ENCODE assay signal across 9 mouse cellular contexts in the genomic region with DNA sequence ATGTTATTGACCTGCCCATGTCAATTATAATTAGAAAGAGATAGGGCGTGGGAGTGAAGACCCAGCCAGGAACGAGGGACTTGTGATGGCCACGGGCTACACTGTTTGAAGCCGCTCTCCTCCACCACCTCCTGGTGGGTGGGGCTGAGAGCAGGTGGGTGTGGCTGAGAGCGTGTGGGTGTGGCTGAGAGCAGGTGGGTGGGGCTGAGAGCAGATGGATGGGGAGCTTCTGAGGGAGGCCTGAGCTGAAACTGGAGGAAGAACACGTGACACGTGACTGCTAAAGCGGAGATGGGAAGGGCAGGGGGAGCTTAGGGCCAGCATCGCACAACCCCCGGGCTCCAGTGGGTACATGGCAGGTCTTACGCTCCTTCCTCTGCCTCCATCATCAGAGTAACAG. TPM values are rescaled to one million over a fixed set of nuclear protein-coding genes. Genes with fewer than 3 reads are reported as not detected.
A peak's percentile ranks its signal among the peaks of the same experiment; 100 is the strongest.
DNase-seq lines count a peak whose midpoint lies in the region; ATAC-seq and TF ChIP-seq lines count a peak whose summit lies in the region.
"Had no signal": no experiment of that assay in that cellular context is flagged by ENCODE, and none has a peak within 500 bp of the region (broad histone marks: within the 10 kb centered on the region; RNA-seq: fewer than 3 reads in every experiment).

No protein-coding gene starts in this region.

- H3K9ac ChIP-seq in lung, embryonic 14.5 days, result no peak overlapping the region
- no peak overlapping the region for H3K9ac ChIP-seq in embryonic facial prominence, embryonic 15.5 days

- no peaks in the 10 kb centered on the region for H3K36me3 ChIP-seq in lung, embryonic 14.5 days (ENCODE audit: insufficient read depth)
- H3K36me3 ChIP-seq in embryonic facial prominence, embryonic 15.5 days, result no peaks in the 10 kb centered on the region
- no peaks in the 10 kb centered on the region for H3K36me3 ChIP-seq in splenic B cell, adult 2 months (ENCODE audit: control insufficient read depth, insufficient read depth, low read length, poor library complexity, severe bottlenecking)

- intact Hi-C loops in heart, postnatal 36 days (cut with DNase I), result no loop called here

- no peak overlapping the region for H3K4me3 ChIP-seq in lung, embryonic 14.5 days (ENCODE audit: low read depth, low read length)
- no peak overlapping the region for H3K4me3 ChIP-seq in lung, adult 2 months (replicated peaks; ENCODE audit: extremely low read depth, low read depth, low read length)
- H3K4me3 ChIP-seq in embryonic facial prominence, embryonic 15.5 days (replicated peaks), result no peak overlapping the region
- H3K4me3 ChIP-seq in cerebellum, adult 2 months (replicated peaks; ENCODE audit: insufficient read depth, low read depth, low read length), result no peak overlapping the region

- H3K9me3 ChIP-seq in lung, embryonic 14.5 days (ENCODE audit: low read depth, low read length), result no peaks in the 10 kb centered on the region
- H3K9me3 ChIP-seq in embryonic facial prominence, embryonic 15.5 days (replicated peaks), result no peaks in the 10 kb centered on the region

- no peak for TF ChIP-seq POLR2A in lung, adult 2 months (IDR thresholded peaks at IDR 0.05; ENCODE audit: borderline replicate concordance, extremely low read depth, low read depth, low read length)
- no peak for TF ChIP-seq POLR2A in cerebellum, adult 2 months (IDR thresholded peaks at IDR 0.05; ENCODE audit: borderline replicate concordance, insufficient read depth, low read length)

- no peak for TF ChIP-seq CTCF in lung, embryonic 14.5 days (IDR thresholded peaks at IDR 0.05; ENCODE audit: low read depth)
- TF ChIP-seq CTCF in lung, adult 2 months (IDR thresholded peaks at IDR 0.05; ENCODE audit: insufficient read depth, low read length), result no peak
- no peak for TF ChIP-seq CTCF in cerebellum, adult 2 months (IDR thresholded peaks at IDR 0.05; ENCODE audit: borderline replicate concordance, insufficient read depth, low read depth, low read length)

- no peak overlapping the region for H3K4me2 ChIP-seq in lung, embryonic 14.5 days
- H3K4me2 ChIP-seq in embryonic facial prominence, embryonic 15.5 days (replicated peaks), result no peak overlapping the region

- no peaks in the 10 kb centered on the region for H3K4me1 ChIP-seq in lung, embryonic 14.5 days (ENCODE audit: insufficient read depth)
- no peaks in the 10 kb centered on the region for H3K4me1 ChIP-seq in lung, adult 2 months (ENCODE audit: control insufficient read depth, insufficient read depth, low read length)
- H3K4me1 ChIP-seq in embryonic facial prominence, embryonic 15.5 days, result no peaks in the 10 kb centered on the region
- no peaks in the 10 kb centered on the region for H3K4me1 ChIP-seq in cerebellum, adult 2 months (ENCODE audit: control insufficient read depth, insufficient read depth, low read length)

- 10% methylated on average over 11 of the region's 11 CpGs for WGBS in lung, embryonic 14.5 days
- 12% methylated on average over 11 of the region's 11 CpGs for WGBS in lung, adult 2 months
- WGBS in embryonic facial prominence, embryonic 15.5 days, result 9% methylated on average over 11 of the region's 11 CpGs
- 38% methylated on average over 11 of the region's 11 CpGs for WGBS in cerebellum, adult 2 months

- DNase-seq in lung, embryonic 14.5 days, result peak; percentile 27
- DNase-seq in lung, adult 2 months, result no peak
- peak; percentile 25 to 57 for DNase-seq in kidney, postnatal 36 days
- DNase-seq in splenic B cell, adult 2 months (ENCODE audit: low read depth, low spot score), result peak; percentile 3
- DNase-seq in cerebellum, adult 2 months, result no peak
- DNase-seq in heart, postnatal 36 days, result no peak
- DNase-seq in ovary, postnatal 14 days (ENCODE audit: low spot score), result no peak

- no peak overlapping the region for H3K27ac ChIP-seq in lung, embryonic 14.5 days (ENCODE audit: low read depth)
- H3K27ac ChIP-seq in embryonic facial prominence, embryonic 15.5 days (replicated peaks), result no peak overlapping the region
- H3K27ac ChIP-seq in cerebellum, adult 2 months (ENCODE audit: insufficient read depth, low read length), result no peak overlapping the region

- H3K27me3 ChIP-seq in lung, embryonic 14.5 days (ENCODE audit: insufficient read depth, low read length), result no peaks in the 10 kb centered on the region
- H3K27me3 ChIP-seq in embryonic facial prominence, embryonic 15.5 days, result no peaks in the 10 kb centered on the region; the same call in 1 of the 2 replicates
- H3K27me3 ChIP-seq in splenic B cell, adult 2 months (ENCODE audit: control insufficient read depth, insufficient read depth, low read length, poor library complexity, severe bottlenecking), result no peaks in the 10 kb centered on the region
- H3K27me3 ChIP-seq in cerebellum, adult 2 months (ENCODE audit: control insufficient read depth, insufficient read depth, low read length), result no peaks in the 10 kb centered on the region

- ATAC-seq in lung, embryonic 14.5 days (ENCODE audit: insufficient read depth), result no peak
- peak; percentile 49; the same call in 1 of the 2 replicates for ATAC-seq in embryonic facial prominence, embryonic 15.5 days (ENCODE audit: insufficient number of reproducible peaks, low FRiP score, low TSS enrichment, low read depth)
- ATAC-seq: Patski had no signal

RNA-seq across cellular contexts. Expression of a gene that starts 19.9 kb away (rescaled TPM):
- 0.22 and 0.88 TPM in 2 replicates for polyA plus RNA-seq in lung, embryonic 14.5 days (2014; fragmentation: Nextera tagmentation; extraction: Ambion mirVana)
- 0.36 TPM in 1 of 2 replicates, not detected in the other for polyA plus RNA-seq in lung, adult 2 months (2012; rRNA removed)
- polyA plus RNA-seq in embryonic facial prominence, embryonic 15.5 days (2015; fragmentation: Nextera tagmentation; extraction: Ambion mirVana), result 0.09 and 0.15 TPM in 2 replicates
- 0.13 and 0.16 TPM in 2 replicates for polyA plus RNA-seq in cerebellum, adult 2 months (2012; rRNA removed)
- 1 to 10 TPM; 5.8 to 7.4 TPM for total RNA-seq in heart, postnatal 36 days (2021)
- polyA plus RNA-seq: Patski had no signal

RNA-seq across cellular contexts. Expression of a gene that starts 22.4 kb away (rescaled TPM):
- not detected in 2 replicates for polyA plus RNA-seq in lung, embryonic 14.5 days (2014; fragmentation: Nextera tagmentation; extraction: Ambion mirVana)
- polyA plus RNA-seq in lung, adult 2 months (2012; rRNA removed), result not detected in 2 replicates
- 0.49 TPM in 2 replicates for polyA plus RNA-seq in embryonic facial prominence, embryonic 15.5 days (2015; fragmentation: Nextera tagmentation; extraction: Ambion mirVana)
- 0.03 and 0.08 TPM in 2 replicates for polyA plus RNA-seq in cerebellum, adult 2 months (2012; rRNA removed)
- total RNA-seq in heart, postnatal 36 days (2021), result under 1 TPM in 1 of 2 experiments, not detected in 1; 0.06 TPM
- polyA plus RNA-seq: Patski had no signal

RNA-seq across cellular contexts. Expression of a gene that starts 38.6 kb away (rescaled TPM):
- polyA plus RNA-seq in lung, embryonic 14.5 days (2014; fragmentation: Nextera tagmentation; extraction: Ambion mirVana), result 0.32 and 0.64 TPM in 2 replicates
- polyA plus RNA-seq in lung, adult 2 months (2012; rRNA removed), result 1.2 and 2.0 TPM in 2 replicates
- 1.7 and 1.9 TPM in 2 replicates for polyA plus RNA-seq in embryonic facial prominence, embryonic 15.5 days (2015; fragmentation: Nextera tagmentation; extraction: Ambion mirVana)
- polyA plus RNA-seq in cerebellum, adult 2 months (2012; rRNA removed), result 57.1 and 64.5 TPM in 2 replicates
- total RNA-seq in heart, postnatal 36 days (2021), result 10 to 100 TPM; 47.4 to 53.7 TPM
- polyA plus RNA-seq: Patski had no signal

Comparison
In these comparisons a context has a peak if more than half of its experiments do, and no peak if none do; other contexts are left out.
1. DNase-seq: peak in lung, embryonic 14.5 days (single experiment), kidney, postnatal 36 days (2 of 2) and splenic B cell, adult 2 months (single experiment); none in lung, adult 2 months (single experiment), cerebellum, adult 2 months (0 of 2), heart, postnatal 36 days (0 of 2) and ovary, postnatal 14 days (single experiment).
2. RNA of a gene that starts 38.6 kb away (polyA plus RNA-seq): 57.1 to 64.5 TPM in cerebellum, adult 2 months; 1.7 to 1.9 TPM in embryonic facial prominence, embryonic 15.5 days, 1.2 to 2.0 TPM in lung, adult 2 months and 0.32 to 0.64 TPM in lung, embryonic 14.5 days; every median in the first group is over 10 times any median in the second.